Mouse (Mus musculus): ENCODE measurements around the gene Olfr1392. TPM values are rescaled to one million over a fixed set of nuclear protein-coding genes. Genes with fewer than 3 reads are reported as not detected.

The Olfr1392 gene
- polyA plus RNA-seq, 1 experiment from 2014 or later: 0.09 TPM

DNA sequence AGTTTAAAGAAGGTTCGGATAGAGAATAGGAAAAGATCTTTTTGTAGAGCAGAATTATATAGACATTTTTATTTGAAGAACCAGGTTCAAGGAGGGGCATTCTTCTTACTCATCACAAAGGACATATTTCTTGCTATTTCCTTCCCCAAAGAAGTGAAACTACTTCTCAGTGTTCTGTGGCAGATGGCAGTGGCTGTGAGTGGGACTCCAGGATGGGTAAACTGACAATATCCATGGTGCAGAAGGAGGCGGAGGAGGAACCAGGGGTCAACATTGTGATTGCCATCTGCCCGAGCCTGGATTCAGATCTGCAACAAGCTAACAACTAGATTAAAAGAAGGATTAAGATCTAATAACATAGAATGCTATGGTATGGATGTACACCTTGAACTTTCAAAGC lies 41.6 kb downstream of the Olfr1392 start:
- no peak overlapping the region for H3K4me3 ChIP-seq (replicated peaks)
- no peak overlapping the region for H3K9ac ChIP-seq (replicated peaks)
- 85% methylated on average over 3 of the region's 3 CpGs for WGBS
- H3K27me3 ChIP-seq: no peaks in the 10 kb centered on the region
- no peaks in the 10 kb centered on the region for H3K36me3 ChIP-seq
- no peak overlapping the region for H3K4me2 ChIP-seq
- no peak for ATAC-seq (ENCODE audit: insufficient number of reproducible peaks, insufficient read depth, low FRiP score, low TSS enrichment, low read depth)
- H3K4me1 ChIP-seq (replicated peaks): no peaks in the 10 kb centered on the region
- H3K27ac ChIP-seq: no peak overlapping the region
- H3K9me3 ChIP-seq: no peaks in the 10 kb centered on the region

DNA sequence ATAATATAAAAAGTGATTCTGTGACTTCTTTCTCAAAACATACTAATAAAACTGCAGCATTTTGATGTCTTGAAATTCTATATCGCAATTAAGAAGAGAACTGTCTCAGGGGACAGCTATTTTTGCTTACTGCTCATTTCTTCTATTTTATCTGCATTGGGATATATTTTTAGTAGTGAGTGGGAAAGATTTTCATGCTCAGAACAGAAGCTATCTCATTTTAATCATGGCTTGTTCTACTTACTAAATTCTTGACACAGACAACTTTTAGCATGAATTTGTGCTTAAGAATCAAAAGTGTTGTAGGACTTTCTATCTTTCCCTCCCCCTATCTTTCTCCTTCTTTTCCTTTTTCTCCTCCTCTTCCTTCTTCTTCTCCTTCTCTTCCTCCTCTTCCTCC lies 44.6 kb downstream of the Olfr1392 start:
- H3K36me3 ChIP-seq: no peaks in the 10 kb centered on the region
- no peaks in the 10 kb centered on the region for H3K27me3 ChIP-seq
- H3K9me3 ChIP-seq: no peaks in the 10 kb centered on the region
- ATAC-seq (ENCODE audit: insufficient number of reproducible peaks, insufficient read depth, low FRiP score, low TSS enrichment, low read depth): no peak
- H3K9ac ChIP-seq (replicated peaks): no peak overlapping the region
- H3K27ac ChIP-seq: no peak overlapping the region
- no peak overlapping the region for H3K4me2 ChIP-seq
- H3K4me1 ChIP-seq (replicated peaks): no peaks in the 10 kb centered on the region
- 71% methylated on average over 1 of the region's 1 CpGs for WGBS
- no peak overlapping the region for H3K4me3 ChIP-seq (replicated peaks)

DNA sequence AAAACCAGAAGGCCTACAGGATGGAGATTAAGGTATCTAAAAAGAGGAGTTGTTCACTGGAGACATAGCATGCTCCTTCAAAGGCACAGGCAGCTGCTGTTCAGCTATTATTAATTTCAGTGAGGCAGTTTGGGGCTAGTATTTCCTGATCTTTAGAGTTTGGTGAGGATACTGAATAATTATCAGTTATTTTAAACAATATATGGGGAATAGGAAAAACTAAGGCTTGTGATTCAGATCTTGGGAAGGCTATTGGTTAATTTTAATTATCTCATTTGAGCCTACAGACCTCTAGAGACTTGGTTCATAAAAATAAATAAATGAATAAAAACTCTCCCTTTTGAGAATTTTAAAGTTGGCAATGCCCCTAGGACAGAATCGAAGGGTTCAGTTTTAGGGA lies 49.8 kb downstream of the Olfr1392 start, which contains the start of gene Olfr1390:
Olfr1390 (plus strand) TSS at position 301 of the 400 bp plus-strand sequence.
- Histone ChIP-seq H3K36me3 (no peaks in the 10 kb centered on the region), H3K4me2 (no peak within 1 kb of the TSS), H3K9me3 (no peaks in the 10 kb centered on the region), H3K4me1 (replicated peaks) (no peaks in the 10 kb centered on the region), H3K27me3 (no peaks in the 10 kb centered on the region), H3K27ac (no peak within 1 kb of the TSS), H3K9ac (replicated peaks) (no peak within 1 kb of the TSS), H3K4me3 (replicated peaks) (no peak within 1 kb of the TSS)
- 94% methylated on average over 1 of the region's 1 CpGs for WGBS
- ATAC-seq (ENCODE audit: insufficient number of reproducible peaks, insufficient read depth, low FRiP score, low TSS enrichment, low read depth): no peak

DNA sequence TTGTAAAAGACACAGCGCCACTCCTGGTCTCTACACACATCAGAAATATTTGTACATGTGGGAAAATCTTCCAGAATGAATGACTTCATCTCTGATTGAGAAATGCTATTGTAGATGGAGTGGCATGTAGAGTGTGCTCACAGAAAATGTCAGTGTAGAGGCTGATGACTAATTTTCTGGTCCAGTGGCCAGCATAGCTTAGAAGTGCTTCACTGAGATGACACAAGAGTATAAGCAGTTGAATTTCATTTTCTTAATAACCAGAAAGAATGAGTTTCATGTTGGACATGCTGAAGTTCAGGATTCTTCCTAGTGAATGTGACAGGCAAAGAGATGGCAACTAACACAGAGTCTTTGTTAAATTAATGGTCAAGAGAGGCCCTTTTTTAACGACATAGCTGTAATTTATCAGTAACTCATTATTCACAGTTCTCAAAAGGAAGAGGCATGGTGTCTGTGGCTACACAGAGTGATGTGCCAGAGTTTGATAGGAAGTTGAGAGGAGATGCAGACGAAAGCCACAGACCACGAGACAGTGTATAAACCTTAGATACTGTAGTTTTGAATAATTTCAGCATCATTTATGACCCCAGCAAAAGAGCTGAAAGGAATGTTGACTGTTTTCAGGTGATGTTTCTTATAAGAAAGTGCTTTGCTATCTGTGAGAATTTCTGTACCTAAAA lies 52.2 kb downstream of the Olfr1392 start:
- Histone ChIP-seq H3K9me3 (no peaks in the 10 kb centered on the region), H3K9ac (replicated peaks) (no peak overlapping the region), H3K36me3 (no peaks in the 10 kb centered on the region), H3K27ac (no peak overlapping the region), H3K4me2 (no peak overlapping the region), H3K4me3 (replicated peaks) (no peak overlapping the region), H3K4me1 (replicated peaks) (no peaks in the 10 kb centered on the region), H3K27me3 (no peaks in the 10 kb centered on the region)
- ATAC-seq (ENCODE audit: insufficient number of reproducible peaks, insufficient read depth, low FRiP score, low TSS enrichment, low read depth): no peak
- 75% methylated on average over 4 of the region's 4 CpGs for WGBS

Other genes with a start within 250 kb of the Olfr1392 start
- 0.23 and 0.26 TPM in 2 replicates for gene 9930111J21Rik2, start 234.0 kb upstream of the Olfr1392 start, polyA plus RNA-seq (2016; fragmentation: Nextera tagmentation; extraction: Ambion mirVana)
- not detected in 2 replicates for gene Tgtp2, start 221.1 kb upstream of the Olfr1392 start, polyA plus RNA-seq (2016; fragmentation: Nextera tagmentation; extraction: Ambion mirVana)
- gene Ifi47, start 208.7 kb upstream of the Olfr1392 start, polyA plus RNA-seq (2016; fragmentation: Nextera tagmentation; extraction: Ambion mirVana): 0.56 and 0.69 TPM in 2 replicates
- not detected in 2 replicates for gene Olfr1396, start 170.4 kb upstream of the Olfr1392 start, polyA plus RNA-seq (2016; fragmentation: Nextera tagmentation; extraction: Ambion mirVana)
- gene Olfr1395, start 143.0 kb upstream of the Olfr1392 start, polyA plus RNA-seq (2016; fragmentation: Nextera tagmentation; extraction: Ambion mirVana): not detected in 2 replicates
- not detected in 2 replicates for gene Olfr1394, start 130.9 kb upstream of the Olfr1392 start, polyA plus RNA-seq (2016; fragmentation: Nextera tagmentation; extraction: Ambion mirVana)
- gene Btnl9, start 98.1 kb upstream of the Olfr1392 start, polyA plus RNA-seq (2016; fragmentation: Nextera tagmentation; extraction: Ambion mirVana): 0.33 and 0.87 TPM in 2 replicates
- gene Zfp62, start 82.0 kb upstream of the Olfr1392 start, polyA plus RNA-seq (2016; fragmentation: Nextera tagmentation; extraction: Ambion mirVana): 50.4 and 58.5 TPM in 2 replicates
- gene Mgat1, start 41.1 kb upstream of the Olfr1392 start, polyA plus RNA-seq (2016; fragmentation: Nextera tagmentation; extraction: Ambion mirVana): 46.0 and 49.1 TPM in 2 replicates
- gene Olfr1393, start 7.0 kb upstream of the Olfr1392 start, polyA plus RNA-seq (2016; fragmentation: Nextera tagmentation; extraction: Ambion mirVana): not detected in 2 replicates
- not detected in 2 replicates for gene Olfr10, start 19.5 kb downstream of the Olfr1392 start, polyA plus RNA-seq (2016; fragmentation: Nextera tagmentation; extraction: Ambion mirVana)
- not detected in 2 replicates for gene Olfr1391, start 37.5 kb downstream of the Olfr1392 start, polyA plus RNA-seq (2016; fragmentation: Nextera tagmentation; extraction: Ambion mirVana)
- not detected in 2 replicates for gene Olfr1390, start 49.9 kb downstream of the Olfr1392 start, polyA plus RNA-seq (2016; fragmentation: Nextera tagmentation; extraction: Ambion mirVana)
- gene Olfr1389, start 137.8 kb downstream of the Olfr1392 start, polyA plus RNA-seq (2016; fragmentation: Nextera tagmentation; extraction: Ambion mirVana): not detected in 2 replicates
- 0.11 and 0.13 TPM in 2 replicates for gene Olfr1388, start 151.3 kb downstream of the Olfr1392 start, polyA plus RNA-seq (2016; fragmentation: Nextera tagmentation; extraction: Ambion mirVana)
- gene Olfr1387, start 170.1 kb downstream of the Olfr1392 start, polyA plus RNA-seq (2016; fragmentation: Nextera tagmentation; extraction: Ambion mirVana): not detected in 2 replicates
- gene Olfr1386, start 179.8 kb downstream of the Olfr1392 start, polyA plus RNA-seq (2016; fragmentation: Nextera tagmentation; extraction: Ambion mirVana): not detected in 2 replicates
- gene Olfr1385, start 203.8 kb downstream of the Olfr1392 start, polyA plus RNA-seq (2016; fragmentation: Nextera tagmentation; extraction: Ambion mirVana): not detected in 2 replicates
- gene Olfr1384, start 221.4 kb downstream of the Olfr1392 start, polyA plus RNA-seq (2016; fragmentation: Nextera tagmentation; extraction: Ambion mirVana): not detected in 2 replicates
- not detected in 2 replicates for gene Olfr1383, start 234.4 kb downstream of the Olfr1392 start, polyA plus RNA-seq (2016; fragmentation: Nextera tagmentation; extraction: Ambion mirVana)
- not detected in 2 replicates for gene Olfr1382, start 243.0 kb downstream of the Olfr1392 start, polyA plus RNA-seq (2016; fragmentation: Nextera tagmentation; extraction: Ambion mirVana)

Measured in limb, embryonic 12.5 days (tissue).